Mouse (Mus musculus) lung, postnatal 10 days (tissue): ENCODE results near the gene BC048562.

Source experiments
- DNase-seq: peaks from one replicate; pipeline ENCODE4 v3.0.0; 2021

Gene BC048562

GRCm38 (mm10) chr9:108436182-108436581 lies at the start of gene BC048562:
Gene BC048562, plus strand, starts transcription at chr9:108436482.
- DNase-seq = no peak

GRCm38 (mm10) chr9:108386816-108387215 lies 49.5 kb upstream of the BC048562 start:
- no peak for DNase-seq

- DNase-seq = no peak
Measured at GRCm38 (mm10) chr9:108388601-108389000, 47.7 kb upstream of the BC048562 start.

GRCm38 (mm10) chr9:108389220-108389619 lies 47.1 kb upstream of the BC048562 start:
- DNase-seq = peak; percentile 40

GRCm38 (mm10) chr9:108392676-108393075 lies 43.6 kb upstream of the BC048562 start, which contains the start of gene 1700102P08Rik:
Gene 1700102P08Rik, plus strand, starts transcription at chr9:108392805.
- no peak for DNase-seq

- no peak for DNase-seq
Measured at GRCm38 (mm10) chr9:108394191-108394590, 42.1 kb upstream of the BC048562 start.

- DNase-seq = no peak
Measured at GRCm38 (mm10) chr9:108395427-108395826, 40.9 kb upstream of the BC048562 start.

- no peak for DNase-seq
Measured at GRCm38 (mm10) chr9:108398324-108398723, 38.0 kb upstream of the BC048562 start.

- peak; percentile 29 for DNase-seq
Measured at GRCm38 (mm10) chr9:108401186-108401960, 34.9 kb upstream of the BC048562 start.

- DNase-seq = no peak
Measured at GRCm38 (mm10) chr9:108403081-108403480, 33.2 kb upstream of the BC048562 start.

GRCm38 (mm10) chr9:108404451-108404850 lies 31.8 kb upstream of the BC048562 start:
- DNase-seq = no peak

GRCm38 (mm10) chr9:108409535-108409934 lies 26.7 kb upstream of the BC048562 start:
- DNase-seq = no peak

GRCm38 (mm10) chr9:108411381-108411942 lies 24.8 kb upstream of the BC048562 start:
- no peak for DNase-seq

- DNase-seq = peak; percentile 40
Measured at GRCm38 (mm10) chr9:108412221-108412620, 24.1 kb upstream of the BC048562 start.

GRCm38 (mm10) chr9:108428384-108428783 lies 7.9 kb upstream of the BC048562 start, which contains the start of gene Ccdc36:
Gene Ccdc36, minus strand, starts transcription at chr9:108428484.
- no peak for DNase-seq

GRCm38 (mm10) chr9:108431431-108432067 lies 4.7 kb upstream of the BC048562 start:
- DNase-seq = peak; percentile 64

- no peak for DNase-seq
Measured at GRCm38 (mm10) chr9:108439176-108439575, 2.9 kb downstream of the BC048562 start.

- DNase-seq = no peak
Measured at GRCm38 (mm10) chr9:108440485-108440884, 4.2 kb downstream of the BC048562 start.

- no peak for DNase-seq
Measured at GRCm38 (mm10) chr9:108441236-108441919, 5.1 kb downstream of the BC048562 start.

GRCm38 (mm10) chr9:108445125-108445524 lies 8.8 kb downstream of the BC048562 start:
- no peak for DNase-seq

GRCm38 (mm10) chr9:108449860-108450259 lies 13.6 kb downstream of the BC048562 start:
- DNase-seq = peak; percentile 62

GRCm38 (mm10) chr9:108450292-108451169 lies 14.2 kb downstream of the BC048562 start:
- DNase-seq = peak; percentile 67
